Mouse (Mus musculus) CH12.LX (cell line): ENCODE measurements at regions not wholly inside any gene's neighbourhood (a gene's known extent, or its start where the extent isn't known, plus 50 kb on each side); places are given as distances from the start of the nearest gene placed in this dataset.

ENCODE experiments used
- DNase-seq: peaks from one replicate; pipeline ENCODE4 v3.0.0-alpha.2; 2013; ENCODE audit errors: extremely low read depth
- H3K27ac ChIP-seq: 2 replicates; pipeline ENCODE4 v1.5.1; 2012; ENCODE audit warnings: low read depth, mild to moderate bottlenecking, control low read depth, moderate library complexity; ENCODE audit not compliant: insufficient read depth
- H3K27me3 ChIP-seq: replicated peaks from 2 replicates; pipeline ENCODE3; 2012; ENCODE audit warnings: inconsistent platforms
- H3K36me3 ChIP-seq, 2 experiments: replicated peaks in 1 of 2; 2 replicates each; pipeline versions ENCODE3 to v1.6.1; 2012; ENCODE audit warnings: inconsistent platforms in 1 of 2, low read length in 1 of 2, mild to moderate bottlenecking in 1 of 2, mixed read lengths in 1 of 2, moderate library complexity in 1 of 2; ENCODE audit not compliant: control insufficient read depth in 1 of 2, insufficient read depth in 1 of 2
- H3K4me1 ChIP-seq, 2 experiments: 2 replicates each; pipeline ENCODE4 v1.6.1; 2012; ENCODE audit warnings: inconsistent platforms in 1 of 2, moderate library complexity in 1 of 2; ENCODE audit not compliant: insufficient read depth in 2 of 2, control insufficient read depth in 1 of 2
- H3K4me2 ChIP-seq: 2 replicates; pipeline ENCODE4 v1.6.1; 2012; ENCODE audit warnings: low read depth, mild to moderate bottlenecking, control low read depth; ENCODE audit not compliant: poor library complexity, insufficient read depth, severe bottlenecking
- H3K4me3 ChIP-seq, 3 experiments: fragments of 150-350 bp in 1 of 3; sonication (generic) in 1 of 3; replicated peaks in 1 of 3; 2 replicates each; pipeline versions ENCODE3 to v1.5.1; 2011 to 2012; ENCODE audit warnings: low read depth in 2 of 3, low read length in 2 of 3, mild to moderate bottlenecking in 2 of 3, moderate library complexity in 2 of 3, control low read depth in 1 of 3, improper control_type of control experiment in 1 of 3, inconsistent platforms in 1 of 3, mixed read lengths in 1 of 3; ENCODE audit not compliant: poor library complexity in 1 of 3
- H3K79me2 ChIP-seq: replicated peaks from 2 replicates; pipeline ENCODE4 v1.6.1; 2012; ENCODE audit warnings: mild to moderate bottlenecking, moderate library complexity; ENCODE audit not compliant: control insufficient read depth, poor library complexity, insufficient read depth, severe bottlenecking; ENCODE audit errors: extremely low read depth
- H3K9ac ChIP-seq: 2 replicates; pipeline ENCODE4 v1.6.1; 2012; ENCODE audit warnings: low read depth, mild to moderate bottlenecking, control low read depth, moderate library complexity; ENCODE audit not compliant: insufficient read depth
- H3K9me3 ChIP-seq: replicated peaks from 2 replicates; pipeline ENCODE3; 2012; ENCODE audit warnings: low read length, inconsistent platforms, mixed read lengths
- BHLHE40 ChIP-seq: IDR thresholded peaks from 2 replicates; pipeline ENCODE4 v1.6.1; 2011; ENCODE audit warnings: mild to moderate bottlenecking, low read depth, low read length, improper control_type of control experiment
- CHD1 ChIP-seq: IDR thresholded peaks from 2 replicates; pipeline ENCODE4 v1.6.1; 2012; ENCODE audit warnings: low read depth, low read length, improper control_type of control experiment, inconsistent platforms
- CTCF ChIP-seq, 2 experiments: IDR thresholded peaks in 1 of 2; conservative IDR thresholded peaks in 1 of 2; 2 replicates each; pipeline ENCODE4 v1.5.1; 2011 to 2012; ENCODE audit warnings: low read depth in 2 of 2, low read length in 2 of 2, improper control_type of control experiment in 1 of 2, inconsistent platforms in 1 of 2, mild to moderate bottlenecking in 1 of 2, moderate library complexity in 1 of 2
- ELF1 ChIP-seq: IDR thresholded peaks from 2 replicates; pipeline ENCODE4 v1.6.1; 2014; ENCODE audit warnings: low read depth, mild to moderate bottlenecking, inconsistent platforms, low read length, improper control_type of control experiment
- ETS1 ChIP-seq: conservative IDR thresholded peaks from 2 replicates; pipeline ENCODE4 v1.6.1; 2012; ENCODE audit warnings: low read depth, mild to moderate bottlenecking, inconsistent platforms, low read length, improper control_type of control experiment, moderate library complexity
- GABPA ChIP-seq: IDR thresholded peaks from 2 replicates; pipeline ENCODE4 v1.6.1; 2012; ENCODE audit warnings: low read depth, low read length, improper control_type of control experiment, inconsistent platforms; ENCODE audit not compliant: insufficient replicate concordance
- IRF4 ChIP-seq: IDR thresholded peaks from 2 replicates; pipeline ENCODE4 v1.6.1; 2014; ENCODE audit warnings: low read depth, mild to moderate bottlenecking, inconsistent platforms, low read length, improper control_type of control experiment
- JUN ChIP-seq: IDR thresholded peaks from 2 replicates; pipeline ENCODE4 v1.6.1; 2011; ENCODE audit warnings: low read depth, mild to moderate bottlenecking, low read length, improper control_type of control experiment, moderate library complexity; ENCODE audit not compliant: insufficient read depth
- MAFK ChIP-seq: IDR thresholded peaks from 2 replicates; pipeline ENCODE4 v1.6.1; 2011; ENCODE audit warnings: low read length, improper control_type of control experiment; ENCODE audit not compliant: insufficient replicate concordance
- MAX ChIP-seq: IDR thresholded peaks from 2 replicates; pipeline ENCODE4 v1.6.1; 2011; ENCODE audit warnings: low read length, improper control_type of control experiment
- MEF2A ChIP-seq: IDR thresholded peaks from 2 replicates; pipeline ENCODE4 v1.6.1; 2014; ENCODE audit warnings: low read depth, mild to moderate bottlenecking, inconsistent platforms, low read length, improper control_type of control experiment, borderline replicate concordance
- MXI1 ChIP-seq: IDR thresholded peaks from 2 replicates; pipeline ENCODE4 v1.6.1; 2011; ENCODE audit warnings: mild to moderate bottlenecking, low read depth, low read length, improper control_type of control experiment
- NELFE ChIP-seq: IDR thresholded peaks from 2 replicates; pipeline ENCODE4 v1.6.1; 2011; ENCODE audit warnings: low read depth, low read length, improper control_type of control experiment
- NRF1 ChIP-seq: IDR thresholded peaks from 2 replicates; pipeline ENCODE4 v1.6.1; 2014; ENCODE audit warnings: low read depth, mild to moderate bottlenecking, inconsistent platforms, low read length, improper control_type of control experiment, moderate library complexity
- PAX5 ChIP-seq: IDR thresholded peaks from 2 replicates; pipeline ENCODE4 v1.6.1; 2012; ENCODE audit warnings: low read length, inconsistent platforms, mixed read lengths
- POLR2AphosphoS2 ChIP-seq: IDR thresholded peaks from 2 replicates; pipeline ENCODE4 v1.6.1; 2011; ENCODE audit warnings: low read depth, low read length, improper control_type of control experiment
- SMC3 ChIP-seq: IDR thresholded peaks from 2 replicates; pipeline ENCODE4 v1.6.1; 2011; ENCODE audit warnings: low read depth, low read length, improper control_type of control experiment
- TBP ChIP-seq: conservative IDR thresholded peaks from 2 replicates; pipeline ENCODE4 v1.6.1; 2011; ENCODE audit warnings: low read depth, low read length, improper control_type of control experiment
- USF1 ChIP-seq: IDR thresholded peaks from 2 replicates; pipeline ENCODE4 v1.6.1; 2014; ENCODE audit warnings: low read depth, mild to moderate bottlenecking, inconsistent platforms, low read length, improper control_type of control experiment
- USF2 ChIP-seq: conservative IDR thresholded peaks from 2 replicates; pipeline ENCODE4 v1.6.1; 2011; ENCODE audit warnings: low read depth, low read length, improper control_type of control experiment
- ZMIZ1 ChIP-seq: IDR thresholded peaks from 2 replicates; pipeline ENCODE4 v1.6.1; 2012; ENCODE audit warnings: low read depth, mild to moderate bottlenecking, inconsistent platforms, low read length, improper control_type of control experiment
- dilution Hi-C: fragments of 300-500 bp; cut with MboI; formaldehyde crosslinking; loops from 2 replicates; pipeline ENCODE4 v1.14.3; 2020; ENCODE audit warnings: low sequenced_read_pairs; ENCODE audit not compliant: extremely low pct_unique_long_range_greater_than_20kb, extremely low pct_ligation_motif_present
- in situ Hi-C: fragments of 300-500 bp; cut with MboI; formaldehyde crosslinking; loops from 3 replicates; pipeline ENCODE4 v1.14.3; 2019; ENCODE audit warnings: low sequenced_read_pairs, low pct_ligation_motif_present, low pct_unique_long_range_greater_than_20kb, mixed read lengths

- TF ChIP-seq MAX: peak; percentile 64
- TF ChIP-seq CHD1: peak; percentile 86
- TF ChIP-seq NELFE: 0 out of 2 replicates have a peak, but pooled peaks have one; percentile 40
- TF ChIP-seq PAX5: no peak
- peak; percentile 69; the same call in 1 of the 2 replicates for TF ChIP-seq ZMIZ1
- TF ChIP-seq BHLHE40: peak; percentile 68
- TF ChIP-seq TBP: 0 out of 2 replicates have a peak, but pooled peaks have one; percentile 38
- no peak for TF ChIP-seq MAFK
- TF ChIP-seq GABPA: no peak
These were observed 55.3 kb upstream of the Trp53i11 start (continued) for GRCm38 (mm10) chr2:93131825-93132623.

- no peak for DNase-seq
- Histone ChIP-seq H3K4me2 (no peak overlapping the region), H3K27me3 (peaks cover 88% of the 10 kb centered on the region), H3K9ac (no peak overlapping the region), H3K27ac (peak overlapping the region; percentile 74), H3K36me3 (no peaks in the 10 kb centered on the region), H3K4me3 (no peak overlapping the region), H3K4me1 (peaks cover 31 to 33% of the 10 kb centered on the region in 2 experiments)
- in situ Hi-C loops: no loop called here
- no peak for TF ChIP-seq MXI1
- no peak for TF ChIP-seq POLR2AphosphoS2
- no peak for TF ChIP-seq MEF2A
- no peak for TF ChIP-seq PAX5
- no peak for TF ChIP-seq ETS1
- no peak for TF ChIP-seq USF2
- no peak for TF ChIP-seq JUN
- no peak for TF ChIP-seq MAX
- no peak for TF ChIP-seq ELF1
- no peak for TF ChIP-seq IRF4
- TF ChIP-seq CTCF (conservative IDR thresholded peaks at IDR 0.05 in 1 of 2, IDR thresholded peaks at IDR 0.05 in 1 of 2; ENCODE audit: low read depth in 2 of 2, low read length in 2 of 2): no peak
- no peak for TF ChIP-seq GABPA
- TF ChIP-seq NELFE: no peak
- TF ChIP-seq NRF1: no peak
- no peak for TF ChIP-seq USF1
- no peak for TF ChIP-seq SMC3
- TF ChIP-seq, all 38 proteins: peak for 0
- Histone ChIP-seq H3K79me2 (no peaks in the 10 kb centered on the region), H3K9me3 (peaks cover 3% of the 10 kb centered on the region)
- dilution Hi-C loops: no loop called here
These were observed 56.1 kb upstream of the Trp53i11 start for GRCm38 (mm10) chr2:93131236-93131635.
